Mouse (Mus musculus): ENCODE results near the gene Foxc1. TPM values are rescaled to one million over a fixed set of nuclear protein-coding genes. Genes with fewer than 3 reads are reported as not detected.
A peak's percentile ranks its signal among the peaks of the same experiment; 100 is the strongest.

The Foxc1 gene
- polyA plus RNA-seq, 1 experiment from 2014 or later, result 0.15 TPM

DNA sequence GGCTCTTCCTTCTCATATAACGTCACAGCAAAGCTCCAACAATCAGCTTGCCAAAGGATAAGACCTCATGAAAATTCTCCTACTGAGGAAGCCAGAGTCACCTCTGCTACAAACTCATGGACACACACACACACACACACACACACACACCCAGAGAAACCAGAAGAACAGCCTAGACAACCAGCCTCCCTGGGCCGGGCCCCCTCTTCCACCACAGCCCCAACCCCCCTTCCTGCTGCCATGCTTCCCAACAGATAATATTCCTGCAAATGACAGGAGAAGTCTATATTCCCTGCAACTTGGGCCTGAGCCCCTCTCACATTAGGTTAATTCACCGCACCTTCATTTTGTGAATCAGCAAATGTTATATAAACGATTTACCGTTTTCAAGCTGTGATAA, 13.3 kb upstream of the Foxc1 start:
- Histone ChIP-seq H3K9ac (ENCODE audit: low read length) (no peak overlapping the region), H3K36me3 (ENCODE audit: control insufficient read depth, insufficient read depth, low read length) (no peaks in the 10 kb centered on the region), H3K27me3 (ENCODE audit: control insufficient read depth, insufficient read depth, low read length) (no peaks in the 10 kb centered on the region), H3K27ac (replicated peaks) (no peak overlapping the region), H3K9me3 (ENCODE audit: control insufficient read depth, low read length) (no peaks in the 10 kb centered on the region), H3K4me3 (ENCODE audit: low read depth, low read length) (no peak overlapping the region; the same call in 1 of the 2 replicates), H3K4me2 (replicated peaks; ENCODE audit: low read depth) (peak overlapping the region; percentile 46), H3K4me1 (replicated peaks; ENCODE audit: control insufficient read depth, insufficient read depth) (no peaks in the 10 kb centered on the region)
- TF ChIP-seq EP300 (optimal IDR thresholded peaks at IDR 0.05) (no peak), CTCF (IDR thresholded peaks at IDR 0.05; ENCODE audit: low read depth) (no peak)
- DNase-seq (ENCODE audit: low spot score) (no peak), ATAC-seq (ENCODE audit: low FRiP score, low TSS enrichment) (peak; percentile 43; the same call in 1 of the 2 replicates)
- WGBS, result 23% methylated on average over 5 of the region's 5 CpGs

DNA sequence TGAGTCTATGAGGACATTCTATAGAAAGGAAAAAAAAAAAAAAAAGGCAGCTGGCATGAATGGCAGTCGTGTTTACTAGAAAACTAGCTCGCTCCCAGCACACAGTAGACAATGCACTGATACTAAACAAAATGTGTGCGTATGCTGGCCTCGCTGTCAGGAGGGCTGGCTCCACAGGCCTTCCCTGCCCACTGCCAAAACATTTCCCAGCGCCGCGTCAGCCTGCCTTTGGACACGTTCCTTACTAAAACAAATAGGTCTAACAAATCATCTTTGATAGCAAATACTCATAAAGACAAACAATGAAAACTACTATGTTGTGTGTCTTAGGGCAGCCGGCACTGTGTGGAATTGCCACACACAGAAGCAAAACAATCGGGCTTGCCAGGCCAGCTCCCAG, 9.1 kb upstream of the Foxc1 start:
- TF ChIP-seq EP300 (optimal IDR thresholded peaks at IDR 0.05), result no peak
- no peak for TF ChIP-seq CTCF (IDR thresholded peaks at IDR 0.05; ENCODE audit: low read depth)
- peaks cover 5% of the 10 kb centered on the region; the same call in 1 of the 2 replicates for H3K27me3 ChIP-seq (ENCODE audit: control insufficient read depth, insufficient read depth, low read length)
- H3K4me3 ChIP-seq (ENCODE audit: low read depth, low read length), result no peak overlapping the region
- H3K9me3 ChIP-seq (ENCODE audit: control insufficient read depth, low read length), result no peaks in the 10 kb centered on the region
- no peak overlapping the region for H3K4me2 ChIP-seq (replicated peaks; ENCODE audit: low read depth)
- H3K27ac ChIP-seq (replicated peaks), result no peak overlapping the region
- 34% methylated on average over 10 of the region's 10 CpGs for WGBS
- DNase-seq (ENCODE audit: low spot score), result no peak
- no peaks in the 10 kb centered on the region for H3K36me3 ChIP-seq (ENCODE audit: control insufficient read depth, insufficient read depth, low read length)
- ATAC-seq (ENCODE audit: low FRiP score, low TSS enrichment), result no peak
- no peaks in the 10 kb centered on the region; the same call in 1 of the 2 replicates for H3K4me1 ChIP-seq (replicated peaks; ENCODE audit: control insufficient read depth, insufficient read depth)
- H3K9ac ChIP-seq (ENCODE audit: low read length), result no peak overlapping the region

GRCm38 (mm10) chr13:31798075-31798474, 8.4 kb upstream of the Foxc1 start:
- WGBS, result 21% methylated on average over 9 of the region's 9 CpGs
- no peak overlapping the region for H3K9ac ChIP-seq (ENCODE audit: low read length)
- H3K4me1 ChIP-seq (replicated peaks; ENCODE audit: control insufficient read depth, insufficient read depth), result no peaks in the 10 kb centered on the region; the same call in 1 of the 2 replicates
- H3K27ac ChIP-seq (replicated peaks), result no peak overlapping the region
- H3K4me2 ChIP-seq (replicated peaks; ENCODE audit: low read depth), result no peak overlapping the region
- DNase-seq (ENCODE audit: low spot score), result no peak
- ATAC-seq (ENCODE audit: low FRiP score, low TSS enrichment), result peak; percentile 27; the same call in 1 of the 2 replicates
- H3K4me3 ChIP-seq (ENCODE audit: low read depth, low read length), result no peak overlapping the region
- H3K27me3 ChIP-seq (ENCODE audit: control insufficient read depth, insufficient read depth, low read length), result peaks cover 5% of the 10 kb centered on the region; the same call in 1 of the 2 replicates
- H3K36me3 ChIP-seq (ENCODE audit: control insufficient read depth, insufficient read depth, low read length), result no peaks in the 10 kb centered on the region
- no peak for TF ChIP-seq EP300 (optimal IDR thresholded peaks at IDR 0.05)
- no peak for TF ChIP-seq CTCF (IDR thresholded peaks at IDR 0.05; ENCODE audit: low read depth)
- H3K9me3 ChIP-seq (ENCODE audit: control insufficient read depth, low read length), result no peaks in the 10 kb centered on the region

DNA sequence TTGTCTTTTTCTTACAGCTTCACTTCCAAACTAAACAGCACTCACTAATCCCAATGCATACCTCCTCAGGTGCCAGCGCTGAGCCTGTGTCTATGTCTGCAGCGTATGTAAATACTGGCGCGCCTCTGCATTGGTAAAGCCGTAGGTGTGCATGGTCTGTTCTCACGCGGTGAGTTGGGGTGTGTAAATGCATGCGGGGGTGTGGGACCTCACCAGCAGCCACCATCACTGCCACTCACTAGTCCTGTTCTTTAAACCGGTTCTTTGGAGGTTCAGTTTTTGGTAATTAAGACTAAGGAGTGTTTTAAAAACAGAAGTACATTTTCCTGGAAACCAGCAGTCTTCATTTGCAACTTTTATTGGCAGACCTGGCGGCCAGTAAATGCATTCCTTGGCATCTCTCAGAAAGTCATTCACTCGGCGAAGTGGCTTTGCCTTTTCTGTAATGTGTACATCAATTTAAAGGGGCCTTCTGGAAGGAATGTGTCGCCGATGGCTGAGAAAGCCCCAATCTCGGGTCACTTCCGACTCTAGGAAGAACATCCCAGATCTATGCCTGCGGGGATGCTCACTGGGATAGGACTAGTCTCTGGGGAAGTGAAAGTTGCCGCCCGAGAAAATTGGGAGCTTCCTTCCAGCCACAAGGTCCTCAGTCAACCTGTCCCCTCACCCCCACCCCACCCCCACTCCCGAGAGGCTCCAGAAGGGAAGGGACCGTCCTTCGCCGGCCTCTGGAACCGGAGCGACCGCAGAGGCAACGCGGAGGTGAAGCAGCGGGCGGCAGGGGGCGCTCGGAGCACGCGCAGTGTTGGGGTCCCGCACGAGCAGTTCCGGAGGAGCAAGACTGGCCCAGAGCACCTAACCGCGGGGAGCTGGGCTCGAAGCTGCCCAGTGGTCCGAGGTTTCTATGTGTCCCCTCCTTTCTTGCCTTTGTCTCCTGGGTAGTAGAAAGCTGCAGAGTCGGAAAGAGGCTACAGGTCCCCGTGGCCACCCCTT, 5.6 kb upstream of the Foxc1 start:
- peak; percentile 94 for TF ChIP-seq CTCF (IDR thresholded peaks at IDR 0.05; ENCODE audit: low read depth)
- no peak for TF ChIP-seq EP300 (optimal IDR thresholded peaks at IDR 0.05)
- peak; percentile 87 for DNase-seq (ENCODE audit: low spot score)
- Histone ChIP-seq H3K36me3 (ENCODE audit: control insufficient read depth, insufficient read depth, low read length) (no peaks in the 10 kb centered on the region), H3K4me2 (replicated peaks; ENCODE audit: low read depth) (peak overlapping the region; percentile 58), H3K9me3 (ENCODE audit: control insufficient read depth, low read length) (no peaks in the 10 kb centered on the region), H3K4me1 (replicated peaks; ENCODE audit: control insufficient read depth, insufficient read depth) (no peaks in the 10 kb centered on the region; the same call in 1 of the 2 replicates), H3K4me3 (ENCODE audit: low read depth, low read length) (peak overlapping the region; percentile 32), H3K27me3 (ENCODE audit: control insufficient read depth, insufficient read depth, low read length) (peaks cover 13% of the 10 kb centered on the region; the same call in 1 of the 2 replicates), H3K9ac (ENCODE audit: low read length) (no peak overlapping the region; the same call in 1 of the 2 replicates), H3K27ac (replicated peaks) (no peak overlapping the region)
- peak; percentile 83 for ATAC-seq (ENCODE audit: low FRiP score, low TSS enrichment)
- WGBS, result 2% methylated on average over 43 of the region's 43 CpGs

DNA sequence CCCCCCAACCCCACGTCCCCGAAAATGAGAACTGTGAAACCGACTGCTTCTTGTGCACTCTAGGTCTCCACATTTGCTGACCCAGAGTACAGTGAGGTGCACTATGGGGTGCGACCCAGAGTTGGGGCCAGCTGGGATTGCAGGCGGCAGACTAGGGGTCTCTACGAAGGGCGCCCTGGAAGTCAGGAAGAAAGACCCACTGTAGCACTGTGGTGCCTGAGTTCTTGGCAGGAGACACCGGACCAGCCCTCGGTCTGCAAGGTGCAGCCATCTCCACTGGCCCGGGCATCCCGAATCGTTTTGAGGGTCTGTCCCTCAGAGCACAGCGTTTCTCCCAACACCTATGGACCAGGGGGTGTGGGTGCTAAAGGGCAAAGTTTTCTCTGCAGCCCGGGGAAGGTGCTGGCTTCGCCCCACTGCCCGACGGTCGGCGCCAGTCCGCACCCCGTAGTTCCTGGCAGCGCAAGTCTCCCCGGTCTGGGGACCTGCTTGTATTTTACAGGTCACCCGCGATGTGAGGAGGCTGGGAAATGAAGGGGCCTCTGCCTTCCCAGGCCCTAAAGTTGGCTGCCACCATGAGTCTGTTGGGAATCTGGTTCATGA, 4.6 kb upstream of the Foxc1 start:
- ATAC-seq (ENCODE audit: low FRiP score, low TSS enrichment) (no peak), DNase-seq (ENCODE audit: low spot score) (no peak)
- Histone ChIP-seq H3K36me3 (ENCODE audit: control insufficient read depth, insufficient read depth, low read length) (no peaks in the 10 kb centered on the region), H3K27ac (replicated peaks) (no peak overlapping the region), H3K4me3 (ENCODE audit: low read depth, low read length) (peak overlapping the region; percentile 32), H3K4me2 (replicated peaks; ENCODE audit: low read depth) (peak overlapping the region; percentile 58), H3K9me3 (ENCODE audit: control insufficient read depth, low read length) (no peaks in the 10 kb centered on the region), H3K9ac (ENCODE audit: low read length) (no peak overlapping the region), H3K4me1 (replicated peaks; ENCODE audit: control insufficient read depth, insufficient read depth) (no peaks in the 10 kb centered on the region; the same call in 1 of the 2 replicates), H3K27me3 (ENCODE audit: control insufficient read depth, insufficient read depth, low read length) (peaks cover 13% of the 10 kb centered on the region; the same call in 1 of the 2 replicates)
- 4% methylated on average over 24 of the region's 25 CpGs for WGBS
- no peak for TF ChIP-seq EP300 (optimal IDR thresholded peaks at IDR 0.05)
- TF ChIP-seq CTCF (IDR thresholded peaks at IDR 0.05; ENCODE audit: low read depth), result no peak

Measured in stomach, postnatal 0 days (tissue).